Mouse (Mus musculus) neural tube, embryonic 14.5 days (tissue): ENCODE measurements at regions not wholly inside any gene's neighbourhood (a gene's known extent, or its start where the extent isn't known, plus 50 kb on each side); places are given as distances from the start of the nearest gene placed in this dataset.

Source experiments
- ATAC-seq: fragments of 200-750 bp; cut with Nextera tagmentation; 2 replicates; pipeline ENCODE4 v1.8.0; 2017; ENCODE audit warnings: low read depth, mild to moderate bottlenecking, moderate TSS enrichment, moderate library complexity
- H3K27ac ChIP-seq: fragments of 300-500 bp; sonication (generic); 2 replicates; pipeline ENCODE4 v1.5.1; 2014; ENCODE audit warnings: low read depth, mild to moderate bottlenecking, control low read depth, low read length, moderate library complexity, mixed read lengths
- H3K27me3 ChIP-seq: fragments of 300-500 bp; sonication (generic); 2 replicates; pipeline ENCODE4 v1.6.1; 2014; ENCODE audit warnings: low read length; ENCODE audit not compliant: control insufficient read depth, insufficient read depth
- H3K36me3 ChIP-seq: fragments of 300-500 bp; sonication (generic); 2 replicates; pipeline ENCODE4 v1.6.1; 2014; ENCODE audit warnings: low read length, mixed read lengths; ENCODE audit not compliant: control insufficient read depth, insufficient read depth
- H3K4me1 ChIP-seq: fragments of 300-500 bp; sonication (generic); 2 replicates; pipeline ENCODE4 v1.6.1; 2014; ENCODE audit warnings: low read length; ENCODE audit not compliant: control insufficient read depth, insufficient read depth
- H3K4me2 ChIP-seq: fragments of 300-500 bp; sonication (generic); 2 replicates; pipeline ENCODE4 v1.6.1; 2014; ENCODE audit warnings: mild to moderate bottlenecking, low read depth, low read length, control low read depth
- H3K4me3 ChIP-seq: fragments of 300-500 bp; sonication (generic); 2 replicates; pipeline ENCODE4 v1.5.1; 2014; ENCODE audit warnings: low read depth, low read length, control low read depth, mixed read lengths
- H3K9ac ChIP-seq: fragments of 300-500 bp; sonication (generic); replicated peaks from 2 replicates; pipeline ENCODE4 v1.6.1; 2014; ENCODE audit warnings: low read depth, mild to moderate bottlenecking, control low read depth, low read length, mixed read lengths
- H3K9me3 ChIP-seq: fragments of 300-500 bp; sonication (generic); 2 replicates; pipeline ENCODE4 v1.6.1; 2016; ENCODE audit warnings: low read length; ENCODE audit not compliant: control insufficient read depth
- WGBS: fragments of 180-500 bp; shearing (Covaris S2); extraction: QIAGEN DNeasy Blood & Tissue Kit; methylation state at CpG from one replicate; pipeline ENCODE4 v1.1.7; 2014; 5-methylcytosine and 5-hydroxymethylcytosine counted together

- 79% methylated on average over 1 of the region's 1 CpGs for WGBS
- no peak overlapping the region for H3K4me2 ChIP-seq
- H3K27me3 ChIP-seq, result no peaks in the 10 kb centered on the region
- no peak for ATAC-seq
- no peaks in the 10 kb centered on the region for H3K9me3 ChIP-seq
- H3K36me3 ChIP-seq, result no peaks in the 10 kb centered on the region
- no peak overlapping the region for H3K27ac ChIP-seq
- no peak overlapping the region for H3K9ac ChIP-seq
- H3K4me3 ChIP-seq, result no peak overlapping the region
- H3K4me1 ChIP-seq, result no peaks in the 10 kb centered on the region
Observed at GRCm38 (mm10) chr5:75312897-75313296, 160.8 kb downstream of the Pdgfra start.

GRCm38 (mm10) chr5:75315956-75316355 lies 163.9 kb downstream of the Pdgfra start:
- H3K9me3 ChIP-seq, result no peaks in the 10 kb centered on the region
- no peak overlapping the region for H3K4me3 ChIP-seq
- 86% methylated on average over 1 of the region's 1 CpGs for WGBS
- H3K4me1 ChIP-seq, result no peaks in the 10 kb centered on the region
- no peaks in the 10 kb centered on the region for H3K36me3 ChIP-seq
- H3K27me3 ChIP-seq, result no peaks in the 10 kb centered on the region
- no peak overlapping the region for H3K9ac ChIP-seq
- no peak overlapping the region for H3K27ac ChIP-seq
- H3K4me2 ChIP-seq, result no peak overlapping the region
- ATAC-seq, result no peak

- Histone ChIP-seq H3K4me1 (no peaks in the 10 kb centered on the region), H3K4me2 (no peak overlapping the region), H3K27me3 (no peaks in the 10 kb centered on the region), H3K4me3 (no peak overlapping the region), H3K27ac (no peak overlapping the region), H3K9ac (no peak overlapping the region), H3K36me3 (no peaks in the 10 kb centered on the region), H3K9me3 (no peaks in the 10 kb centered on the region)
- WGBS, result 73% methylated on average over 2 of the region's 2 CpGs
- ATAC-seq, result no peak
Observed at GRCm38 (mm10) chr5:75320536-75320935, 168.4 kb downstream of the Pdgfra start.

- ATAC-seq, result no peak
- Histone ChIP-seq H3K9me3 (no peaks in the 10 kb centered on the region), H3K27me3 (no peaks in the 10 kb centered on the region), H3K9ac (no peak overlapping the region), H3K4me1 (no peaks in the 10 kb centered on the region), H3K27ac (no peak overlapping the region), H3K36me3 (no peaks in the 10 kb centered on the region), H3K4me2 (no peak overlapping the region), H3K4me3 (no peak overlapping the region)
- WGBS, result 92% methylated on average over 3 of the region's 3 CpGs
Observed at GRCm38 (mm10) chr5:75334050-75334449, 182.0 kb downstream of the Pdgfra start.

GRCm38 (mm10) chr5:75336454-75336853 lies 184.4 kb downstream of the Pdgfra start:
- no peak overlapping the region for H3K4me3 ChIP-seq
- no peak overlapping the region for H3K4me2 ChIP-seq
- H3K9ac ChIP-seq, result no peak overlapping the region
- no peaks in the 10 kb centered on the region for H3K36me3 ChIP-seq
- ATAC-seq, result no peak
- no peak overlapping the region for H3K27ac ChIP-seq
- no peaks in the 10 kb centered on the region for H3K27me3 ChIP-seq
- WGBS, result 49% methylated on average over 11 of the region's 11 CpGs
- H3K4me1 ChIP-seq, result no peaks in the 10 kb centered on the region
- H3K9me3 ChIP-seq, result no peaks in the 10 kb centered on the region

- no peak for ATAC-seq
- H3K4me2 ChIP-seq, result no peak overlapping the region
- no peaks in the 10 kb centered on the region for H3K4me1 ChIP-seq
- H3K27ac ChIP-seq, result no peak overlapping the region
- no peaks in the 10 kb centered on the region for H3K36me3 ChIP-seq
- no peaks in the 10 kb centered on the region for H3K27me3 ChIP-seq
- 92% methylated on average over 11 of the region's 11 CpGs for WGBS
- H3K4me3 ChIP-seq, result no peak overlapping the region
- no peak overlapping the region for H3K9ac ChIP-seq
- no peaks in the 10 kb centered on the region for H3K9me3 ChIP-seq
Observed at GRCm38 (mm10) chr5:75338439-75338838, 186.3 kb downstream of the Pdgfra start.

- Histone ChIP-seq H3K27ac (no peak overlapping the region), H3K27me3 (no peaks in the 10 kb centered on the region), H3K9ac (no peak overlapping the region), H3K4me3 (no peak overlapping the region), H3K9me3 (no peaks in the 10 kb centered on the region), H3K36me3 (no peaks in the 10 kb centered on the region), H3K4me2 (no peak overlapping the region), H3K4me1 (no peaks in the 10 kb centered on the region)
- ATAC-seq, result no peak
- 90% methylated on average over 7 of the region's 7 CpGs for WGBS
Observed at GRCm38 (mm10) chr5:75342599-75342998, 190.5 kb downstream of the Pdgfra start.

- no peak overlapping the region for H3K4me3 ChIP-seq
- no peaks in the 10 kb centered on the region for H3K36me3 ChIP-seq
- 29% methylated on average over 11 of the region's 11 CpGs for WGBS
- no peak overlapping the region for H3K4me2 ChIP-seq
- no peak overlapping the region for H3K27ac ChIP-seq
- ATAC-seq, result no peak; the same call in 1 of the 2 replicates
- no peaks in the 10 kb centered on the region for H3K4me1 ChIP-seq
- no peaks in the 10 kb centered on the region for H3K27me3 ChIP-seq
- H3K9me3 ChIP-seq, result no peaks in the 10 kb centered on the region
- H3K9ac ChIP-seq, result no peak overlapping the region
Observed at GRCm38 (mm10) chr5:75346836-75347773, 195.0 kb downstream of the Pdgfra start.

- Histone ChIP-seq H3K4me2 (no peak overlapping the region), H3K27ac (no peak overlapping the region), H3K4me3 (no peak overlapping the region), H3K4me1 (no peaks in the 10 kb centered on the region), H3K9ac (no peak overlapping the region), H3K36me3 (no peaks in the 10 kb centered on the region), H3K9me3 (no peaks in the 10 kb centered on the region), H3K27me3 (no peaks in the 10 kb centered on the region)
- WGBS, result 73% methylated on average over 5 of the region's 5 CpGs
- ATAC-seq, result no peak
Observed at GRCm38 (mm10) chr5:75347774-75348116, 195.7 kb downstream of the Pdgfra start.
